Mouse (Mus musculus): ENCODE data around the gene Tnni3. TPM values are rescaled to one million over a fixed set of nuclear protein-coding genes. Genes with fewer than 3 reads are reported as not detected.
"Not testable (repeated sequence)": the region's sequence is repeated elsewhere in the genome, so short reads cannot be mapped to it uniquely, and the experiment has no call there.

The Tnni3 gene
- polyA plus RNA-seq (2015; fragmentation: Nextera tagmentation; extraction: Ambion mirVana) = 3.8 and 3.9 TPM in 2 replicates

DNA sequence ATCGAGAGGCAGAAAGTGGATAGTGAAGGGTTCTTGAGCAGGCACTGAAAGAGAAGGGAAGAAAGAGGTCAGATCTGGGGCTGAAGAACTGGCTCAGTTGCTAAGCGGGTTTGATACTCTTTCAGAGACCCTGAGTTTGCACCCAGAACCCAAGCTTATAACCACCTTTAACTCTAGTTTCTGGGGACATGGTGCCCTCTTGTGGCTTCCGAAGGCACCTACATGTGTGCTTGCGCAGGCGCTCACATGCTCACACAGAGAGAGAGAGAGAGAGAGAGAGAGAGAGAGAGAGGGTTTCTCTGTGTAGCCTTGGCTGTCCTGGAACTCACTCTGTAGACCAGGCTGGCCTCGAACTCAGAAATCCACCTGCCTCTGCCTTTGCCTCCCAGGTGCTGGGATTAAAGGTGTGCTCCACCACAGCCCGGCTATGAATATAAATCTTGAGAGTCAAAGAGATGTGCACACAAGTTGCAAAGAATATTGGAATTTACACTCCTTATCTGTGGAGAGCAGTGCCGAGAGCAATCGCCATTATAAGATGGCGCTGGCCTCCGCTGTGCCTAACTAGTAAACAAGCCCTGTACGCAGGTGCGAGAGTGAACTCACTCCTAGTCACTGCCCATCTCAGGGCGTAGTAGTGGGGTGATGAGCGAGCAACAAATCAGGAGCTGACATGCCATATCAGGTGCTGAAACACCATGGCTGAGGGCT lies at the start of gene Tnni3:
TSS of gene Tnni3 (minus strand) at position 18 of the 711 bp plus-strand sequence.
- H3K27me3 ChIP-seq = peaks cover 35% of the 10 kb centered on the region
- not testable (repeated sequence) for H3K27ac ChIP-seq; H3K4me3 ChIP-seq; H3K4me2 ChIP-seq; H3K36me3 ChIP-seq; H3K9me3 ChIP-seq; ATAC-seq (ENCODE audit: low FRiP score); H3K9ac ChIP-seq
- 74% methylated on average over 15 of the region's 15 CpGs for WGBS
- peaks cover 17% of the 10 kb centered on the region for H3K4me1 ChIP-seq (replicated peaks)

DNA sequence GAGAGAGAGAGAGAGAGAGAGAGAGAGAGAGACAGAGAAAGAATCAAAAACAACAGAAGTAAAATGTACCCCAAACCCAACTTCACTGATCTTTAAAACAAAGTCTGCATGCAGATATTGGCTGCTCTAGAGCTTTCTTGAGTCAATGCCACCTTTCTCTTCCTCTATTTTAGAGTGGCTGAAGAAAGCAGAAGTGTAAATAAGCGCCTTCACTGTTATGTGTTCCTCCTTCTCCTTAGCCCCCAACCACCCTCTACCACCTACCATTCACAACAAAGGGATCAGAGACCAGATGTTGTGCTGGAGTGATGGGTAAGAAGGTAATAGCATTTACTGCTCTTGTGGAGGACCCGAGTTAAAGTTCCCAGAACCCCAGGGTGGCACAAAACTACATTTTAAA lies 48.3 kb upstream of the Tnni3 start:
- H3K4me2 ChIP-seq; H3K27me3 ChIP-seq; H3K4me3 ChIP-seq; H3K4me1 ChIP-seq (replicated peaks); ATAC-seq (ENCODE audit: low FRiP score); H3K9ac ChIP-seq; H3K27ac ChIP-seq; H3K9me3 ChIP-seq; H3K36me3 ChIP-seq: not testable (repeated sequence)
- WGBS = 65% methylated on average over 2 of the region's 2 CpGs

DNA sequence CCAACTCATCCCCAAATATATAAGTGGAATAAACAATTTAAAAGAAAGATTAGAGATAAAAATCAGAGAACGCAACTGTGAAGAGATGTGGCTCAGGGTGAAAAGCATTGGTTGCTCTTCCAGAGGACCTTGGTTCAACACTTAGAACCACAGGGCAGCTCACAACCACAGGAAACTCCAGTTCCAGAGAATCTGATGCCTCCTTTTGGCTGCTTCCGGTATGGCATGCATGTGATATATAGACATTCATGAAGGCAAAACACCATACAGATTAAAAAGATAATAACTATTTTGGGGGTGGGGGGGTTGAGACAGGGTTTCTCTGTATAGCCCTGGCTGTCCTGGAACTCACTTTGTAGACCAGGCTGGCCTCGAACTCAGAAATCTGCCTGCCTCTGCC lies 38.6 kb upstream of the Tnni3 start:
- no peaks in the 10 kb centered on the region for H3K27me3 ChIP-seq
- no peak overlapping the region for H3K9ac ChIP-seq
- no peaks in the 10 kb centered on the region for H3K36me3 ChIP-seq
- H3K9me3 ChIP-seq = no peaks in the 10 kb centered on the region
- H3K4me3 ChIP-seq = no peak overlapping the region
- no peak for ATAC-seq (ENCODE audit: low FRiP score)
- 88% methylated on average over 3 of the region's 3 CpGs for WGBS
- H3K4me2 ChIP-seq = no peak overlapping the region
- no peaks in the 10 kb centered on the region for H3K4me1 ChIP-seq (replicated peaks)
- no peak overlapping the region for H3K27ac ChIP-seq

DNA sequence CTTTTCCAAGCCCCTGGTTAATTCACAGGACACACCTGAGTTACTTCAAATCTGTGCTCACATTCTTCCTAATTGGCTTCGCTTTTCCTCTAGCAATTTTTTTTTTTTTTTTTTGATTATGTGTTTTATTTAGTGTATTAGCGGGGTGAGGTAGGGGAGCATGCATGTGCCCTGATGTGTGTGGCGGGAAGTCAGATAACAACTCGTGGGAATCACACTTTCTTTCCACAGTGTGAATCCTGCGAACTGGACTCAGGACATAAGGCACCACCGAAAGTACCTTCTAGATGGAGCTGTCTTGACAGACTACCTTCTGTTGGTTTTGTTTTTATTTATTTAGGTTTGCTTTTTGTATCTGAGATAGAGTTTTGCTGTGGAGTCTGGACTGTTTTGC lies 33.1 kb upstream of the Tnni3 start:
- H3K9ac ChIP-seq = no peak overlapping the region
- H3K4me1 ChIP-seq (replicated peaks) = no peaks in the 10 kb centered on the region
- no peaks in the 10 kb centered on the region for H3K9me3 ChIP-seq
- WGBS = 71% methylated on average over 6 of the region's 6 CpGs
- H3K4me3 ChIP-seq = 0 out of 2 replicates have a peak overlapping the region, but pooled peaks have one; percentile 16
- ATAC-seq (ENCODE audit: low FRiP score) = peak; percentile 43
- H3K4me2 ChIP-seq = peak overlapping the region; percentile 37
- H3K27me3 ChIP-seq = 0 out of 2 replicates have a peak, but pooled peaks cover 3% of the 10 kb centered on the region
- H3K27ac ChIP-seq = peak overlapping the region; percentile 37; the same call in 1 of the 2 replicates
- no peaks in the 10 kb centered on the region for H3K36me3 ChIP-seq

DNA sequence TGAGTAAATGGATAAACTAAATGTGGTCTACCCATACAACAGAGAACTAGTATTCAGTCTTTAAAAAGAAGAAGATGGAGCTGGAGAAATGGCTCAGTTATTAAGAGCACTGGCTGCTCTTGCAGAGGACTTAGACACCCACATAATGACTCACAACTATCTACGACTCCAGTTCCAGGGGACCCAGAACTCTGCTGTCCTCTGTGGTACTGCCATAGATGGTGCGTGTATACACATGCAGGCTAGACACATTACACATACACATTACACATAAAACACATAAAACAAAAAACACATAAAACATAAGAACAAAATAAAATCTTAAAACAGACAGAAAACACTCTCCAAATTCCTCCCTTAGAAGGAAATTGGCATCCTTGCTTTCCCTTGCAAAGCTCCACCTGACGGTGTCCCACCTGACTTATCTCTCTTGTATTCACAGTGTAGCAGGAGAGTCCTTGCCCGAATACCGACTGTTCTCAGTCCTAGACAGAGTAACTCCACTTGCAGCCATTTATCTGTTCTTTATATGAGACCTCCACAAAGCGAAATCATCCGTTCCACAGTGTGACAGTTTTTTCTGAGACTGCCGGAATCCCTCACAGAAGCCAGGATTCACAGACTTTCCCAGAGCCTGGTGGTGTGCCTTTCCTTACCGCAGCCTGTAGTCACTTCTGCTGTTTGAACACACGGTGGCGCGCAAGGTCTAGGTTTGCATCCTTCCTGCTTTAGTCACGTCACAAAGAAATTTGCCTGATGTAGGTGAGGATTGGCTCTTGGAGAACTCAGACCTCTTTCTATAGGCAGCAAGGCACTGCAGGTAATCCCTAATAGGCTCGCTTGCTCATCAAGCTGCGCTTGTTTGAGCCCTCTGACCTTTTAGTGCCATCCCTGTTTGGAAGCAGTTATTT lies 32.5 kb upstream of the Tnni3 start:
- no peaks in the 10 kb centered on the region for H3K36me3 ChIP-seq
- H3K27ac ChIP-seq = peak overlapping the region; percentile 37; the same call in 1 of the 2 replicates
- 0 out of 2 replicates have a peak, but pooled peaks cover 3% of the 10 kb centered on the region for H3K27me3 ChIP-seq
- peak overlapping the region; percentile 37 for H3K4me2 ChIP-seq
- H3K9me3 ChIP-seq = no peaks in the 10 kb centered on the region
- 0 out of 2 replicates have a peak overlapping the region, but pooled peaks have one; percentile 16 for H3K4me3 ChIP-seq
- ATAC-seq (ENCODE audit: low FRiP score) = peak; percentile 95
- H3K9ac ChIP-seq = peak overlapping the region; percentile 53; the same call in 1 of the 2 replicates
- H3K4me1 ChIP-seq (replicated peaks) = no peaks in the 10 kb centered on the region
- WGBS = 22% methylated on average over 15 of the region's 15 CpGs

DNA sequence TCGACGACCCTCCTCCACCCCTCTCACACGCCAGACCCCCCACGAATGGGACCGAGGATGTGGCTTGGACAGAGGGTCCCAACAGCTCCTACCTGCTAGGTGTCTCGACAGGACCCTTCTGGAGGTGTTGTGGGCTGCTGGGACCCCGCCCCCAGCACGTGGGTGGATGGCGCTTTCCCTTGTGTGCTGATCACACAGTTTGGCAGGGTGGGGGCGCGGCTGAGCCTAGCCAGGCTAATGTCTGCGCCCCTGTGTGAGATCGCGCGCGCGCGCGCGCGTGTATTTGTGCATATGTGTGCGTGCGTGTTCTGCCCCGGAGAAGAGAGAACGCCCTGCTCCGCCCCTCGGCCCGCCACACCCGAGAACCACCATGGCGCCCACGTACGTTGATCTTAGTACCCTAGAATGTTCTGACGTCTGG lies 23.2 kb upstream of the Tnni3 start, which contains the start of gene Syt5:
TSS of gene Syt5 (minus strand) at position 321 of the 421 bp plus-strand sequence.
- H3K4me3 ChIP-seq = peak within 1 kb of the TSS; percentile 59
- H3K4me1 ChIP-seq (replicated peaks) = peaks cover 17% of the 10 kb centered on the region
- peaks cover 8% of the 10 kb centered on the region for H3K36me3 ChIP-seq
- peak; percentile 81 for ATAC-seq (ENCODE audit: low FRiP score)
- peak within 1 kb of the TSS; percentile 81 for H3K9ac ChIP-seq
- H3K9me3 ChIP-seq = no peaks in the 10 kb centered on the region
- WGBS = 6% methylated on average over 27 of the region's 33 CpGs
- H3K4me2 ChIP-seq = peak within 1 kb of the TSS; percentile 82
- H3K27ac ChIP-seq = peak within 1 kb of the TSS; percentile 94
- 0 out of 2 replicates have a peak, but pooled peaks cover 5% of the 10 kb centered on the region for H3K27me3 ChIP-seq

DNA sequence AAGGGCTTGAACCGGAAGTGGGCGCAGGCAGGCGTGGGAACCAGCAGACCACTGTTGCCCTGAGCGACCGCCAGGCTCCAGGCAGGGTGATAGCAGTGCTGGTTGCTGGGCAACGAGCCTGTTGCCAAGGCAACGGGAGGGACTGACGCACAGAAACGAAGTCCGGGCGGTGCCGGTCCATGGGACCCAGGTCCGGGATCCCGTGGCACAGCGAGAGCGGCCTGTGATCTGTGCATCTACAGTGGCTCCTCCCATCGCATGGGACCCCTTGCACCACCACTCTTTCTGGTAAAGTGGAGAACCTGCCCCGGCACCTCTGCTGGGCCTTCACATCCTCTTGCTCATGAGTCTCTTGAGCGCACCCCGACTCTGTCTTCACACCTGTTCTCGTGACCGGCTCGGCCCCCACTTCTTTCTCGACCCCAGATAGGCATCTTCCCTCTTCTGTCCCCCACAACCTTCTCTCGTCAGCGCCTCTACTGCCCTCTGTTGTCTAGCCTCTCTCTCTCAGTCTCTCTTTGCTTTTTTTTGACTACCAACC lies 22.6 kb upstream of the Tnni3 start:
- no peaks in the 10 kb centered on the region for H3K9me3 ChIP-seq
- peak overlapping the region; percentile 59 for H3K4me3 ChIP-seq
- peak overlapping the region; percentile 94 for H3K27ac ChIP-seq
- H3K9ac ChIP-seq = peak overlapping the region; percentile 81
- peak overlapping the region; percentile 82 for H3K4me2 ChIP-seq
- ATAC-seq (ENCODE audit: low FRiP score) = peak; percentile 93
- peaks cover 17% of the 10 kb centered on the region for H3K4me1 ChIP-seq (replicated peaks)
- peaks cover 14% of the 10 kb centered on the region for H3K36me3 ChIP-seq
- WGBS = 2% methylated on average over 26 of the region's 26 CpGs
- H3K27me3 ChIP-seq = 0 out of 2 replicates have a peak, but pooled peaks cover 5% of the 10 kb centered on the region

DNA sequence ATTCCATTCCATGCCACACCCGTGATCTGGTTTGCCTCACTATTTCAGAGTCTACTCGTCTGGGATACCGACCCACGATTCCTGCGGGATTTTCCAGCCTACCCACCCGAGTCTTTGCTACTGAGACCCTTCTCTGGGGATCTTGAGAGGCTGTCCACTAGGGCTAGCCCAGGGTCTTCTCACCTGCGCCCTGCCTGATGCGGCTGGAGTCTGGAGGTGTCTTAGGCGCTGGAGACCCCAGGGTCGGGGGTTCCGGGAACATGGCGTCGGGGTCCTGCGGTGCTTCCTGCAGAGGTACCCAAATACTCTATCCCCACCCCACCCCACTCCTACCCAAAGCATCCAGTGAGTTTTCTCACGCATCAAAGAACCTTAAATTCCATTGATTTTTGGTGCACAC lies 22.0 kb upstream of the Tnni3 start:
- ATAC-seq (ENCODE audit: low FRiP score) = peak; percentile 50
- Histone ChIP-seq H3K4me2 (peak overlapping the region; percentile 82), H3K4me3 (peak overlapping the region; percentile 59), H3K27ac (peak overlapping the region; percentile 94), H3K9ac (peak overlapping the region; percentile 81), H3K36me3 (peaks cover 20% of the 10 kb centered on the region), H3K4me1 (replicated peaks) (peaks cover 17% of the 10 kb centered on the region), H3K9me3 (no peaks in the 10 kb centered on the region), H3K27me3 (0 out of 2 replicates have a peak, but pooled peaks cover 3% of the 10 kb centered on the region)
- WGBS = 70% methylated on average over 15 of the region's 15 CpGs

DNA sequence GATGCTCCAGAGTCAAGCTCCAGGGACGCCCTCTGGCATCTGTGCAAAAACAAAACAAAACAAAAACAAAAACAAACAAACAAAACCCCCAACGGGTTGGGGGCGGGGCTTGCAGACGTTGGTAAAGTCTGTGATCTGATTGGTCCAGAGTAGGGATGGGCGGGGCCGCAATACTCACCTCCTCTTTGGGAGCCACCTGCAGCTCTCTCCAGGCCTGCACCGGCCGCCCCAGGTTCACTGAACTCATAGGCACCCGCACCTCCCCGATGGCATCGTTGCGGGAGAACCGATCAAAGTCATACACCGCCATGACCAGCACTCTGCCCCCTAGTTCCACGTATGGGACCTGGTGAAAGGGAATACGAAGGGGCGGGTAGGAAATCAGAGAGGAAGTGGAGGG lies 18.0 kb upstream of the Tnni3 start:
- no peaks in the 10 kb centered on the region for H3K9me3 ChIP-seq
- H3K9ac ChIP-seq = no peak overlapping the region
- 35% methylated on average over 17 of the region's 17 CpGs for WGBS
- no peak overlapping the region for H3K27ac ChIP-seq
- ATAC-seq (ENCODE audit: low FRiP score) = no peak
- H3K4me1 ChIP-seq (replicated peaks) = peaks cover 17% of the 10 kb centered on the region
- H3K36me3 ChIP-seq = peaks cover 44% of the 10 kb centered on the region
- peaks cover 3% of the 10 kb centered on the region; the same call in 1 of the 2 replicates for H3K27me3 ChIP-seq
- no peak overlapping the region for H3K4me3 ChIP-seq
- no peak overlapping the region for H3K4me2 ChIP-seq

DNA sequence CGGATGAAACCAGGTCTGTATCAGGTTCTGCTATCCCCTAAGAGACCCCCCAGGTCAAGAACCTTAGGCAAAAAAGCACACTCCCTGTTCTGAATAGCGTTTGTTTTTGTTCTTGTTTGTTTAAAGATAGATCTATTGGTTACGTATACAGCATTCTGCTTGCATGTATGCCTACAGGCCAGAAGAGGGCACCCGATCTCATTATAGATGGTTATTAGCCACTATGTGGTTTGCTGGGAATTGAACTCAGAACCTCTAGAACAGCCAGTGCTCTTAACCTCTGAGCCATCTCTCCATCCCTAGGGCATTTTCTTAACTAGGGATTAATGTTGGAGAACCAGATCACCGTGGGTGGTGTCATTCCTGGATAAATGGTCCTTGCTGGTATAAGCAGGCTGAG lies 17.3 kb upstream of the Tnni3 start:
- peaks cover 3% of the 10 kb centered on the region; the same call in 1 of the 2 replicates for H3K27me3 ChIP-seq
- 67% methylated on average over 5 of the region's 5 CpGs for WGBS
- ATAC-seq (ENCODE audit: low FRiP score) = no peak
- H3K36me3 ChIP-seq = peaks cover 44% of the 10 kb centered on the region
- H3K27ac ChIP-seq = no peak overlapping the region
- no peaks in the 10 kb centered on the region for H3K9me3 ChIP-seq
- H3K9ac ChIP-seq = no peak overlapping the region
- no peak overlapping the region for H3K4me3 ChIP-seq
- H3K4me1 ChIP-seq (replicated peaks) = peaks cover 16% of the 10 kb centered on the region
- H3K4me2 ChIP-seq = no peak overlapping the region

DNA sequence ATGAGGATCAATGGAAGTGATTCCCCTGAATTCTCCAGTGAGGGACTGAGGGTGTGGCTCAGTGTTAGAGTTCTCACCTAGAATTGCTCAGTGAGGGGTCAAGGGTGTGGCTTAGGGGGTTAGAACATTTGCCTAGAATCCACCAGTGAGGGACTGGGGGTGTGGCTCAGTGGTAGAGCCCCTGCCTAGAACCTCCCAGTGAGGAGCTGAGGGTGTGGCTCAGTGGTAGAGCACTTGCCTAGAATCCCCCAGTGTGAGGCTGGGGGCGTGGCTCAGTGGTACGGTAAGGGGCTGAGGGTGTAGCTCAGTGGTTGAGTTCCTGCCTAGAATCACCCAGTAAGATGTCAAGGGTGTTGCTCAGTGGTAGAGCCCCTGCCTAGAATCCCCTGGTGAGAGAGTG lies 15.0 kb upstream of the Tnni3 start:
- H3K27ac ChIP-seq = no peak overlapping the region
- peaks cover 44% of the 10 kb centered on the region for H3K36me3 ChIP-seq
- H3K4me1 ChIP-seq (replicated peaks) = no peaks in the 10 kb centered on the region
- 78% methylated on average over 2 of the region's 2 CpGs for WGBS
- H3K27me3 ChIP-seq = peaks cover 12% of the 10 kb centered on the region; the same call in 1 of the 2 replicates
- no peak overlapping the region for H3K4me2 ChIP-seq
- H3K9ac ChIP-seq = no peak overlapping the region
- ATAC-seq (ENCODE audit: low FRiP score) = peak; percentile 48; the same call in 1 of the 2 replicates
- no peak overlapping the region for H3K4me3 ChIP-seq
- H3K9me3 ChIP-seq = no peaks in the 10 kb centered on the region

DNA sequence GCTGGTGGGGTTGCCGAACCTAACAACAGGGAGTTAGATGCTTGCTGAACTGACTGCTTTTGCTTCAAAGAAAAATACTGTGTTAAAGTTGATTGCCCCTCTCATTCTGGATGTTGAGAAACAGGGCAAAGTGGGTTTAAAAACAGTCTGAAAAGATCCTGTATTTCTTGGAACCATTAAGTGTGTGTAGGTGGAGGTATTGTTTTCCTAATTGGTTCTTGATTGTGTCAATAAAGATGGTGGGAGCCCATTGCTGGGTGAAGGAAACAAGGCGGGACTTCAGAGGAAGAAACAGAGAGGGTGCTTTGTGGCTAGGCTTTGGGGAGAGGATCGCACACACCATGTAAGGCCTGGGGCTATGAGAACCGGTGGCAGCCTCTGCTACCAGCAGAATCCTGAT lies 13.2 kb upstream of the Tnni3 start:
- 52% methylated on average over 4 of the region's 4 CpGs for WGBS
- Histone ChIP-seq H3K4me2 (no peak overlapping the region), H3K27me3 (peaks cover 16% of the 10 kb centered on the region), H3K36me3 (peaks cover 35% of the 10 kb centered on the region), H3K4me3 (no peak overlapping the region), H3K27ac (no peak overlapping the region), H3K9ac (no peak overlapping the region), H3K4me1 (replicated peaks) (peaks cover 3% of the 10 kb centered on the region; the same call in 1 of the 2 replicates), H3K9me3 (no peaks in the 10 kb centered on the region)
- ATAC-seq (ENCODE audit: low FRiP score) = no peak
